Mouse (Mus musculus) small intestine, adult 10 weeks (tissue): ENCODE measurements around the gene Hbp1. TPM values are rescaled to one million over a fixed set of nuclear protein-coding genes. Genes with fewer than 3 reads are reported as not detected.

Experiments used
- polyA plus RNA-seq: library from polyadenylated mRNA; stranded (reverse); fragments of 350-450 nt; fragmentation: Illumina TruSeq; extraction: RNeasy Lipid Tissue Mini Kit (QIAGEN cat#74804); gene quantifications from one replicate; pipeline ENCODE4 v1.2.3, GENCODE M21; 2014; ENCODE audit warnings: low replicate concordance

Hbp1 gene
- polyA plus RNA-seq: 136 TPM

GRCm38 (mm10) chr12:31949759-31950658 is at the start of gene Hbp1:
Gene Hbp1 (minus strand): TSS chr12:31950535.

Other genes starting within 250 kb of the Hbp1 start
- 4.7 TPM for gene Gpr22, start 236.6 kb downstream of the Hbp1 start, polyA plus RNA-seq
- gene Prkar2b, start 110.8 kb upstream of the Hbp1 start, polyA plus RNA-seq: 19.9 TPM